Mouse (Mus musculus) neural tube, embryonic 11.5 days (tissue): ENCODE data around the gene Ilf3. TPM values are rescaled to one million over a fixed set of nuclear protein-coding genes. Genes with fewer than 3 reads are reported as not detected.

Experiments
- polyA plus RNA-seq: library from polyadenylated mRNA; unstranded; fragments of >200 nt; fragmentation: Nextera tagmentation; extraction: Ambion mirVana; gene quantifications from 2 replicates; pipeline ENCODE4 v1.2.1, GENCODE M21; 2014

The Ilf3 gene
- polyA plus RNA-seq, 1 experiment from 2014 or later = 288 TPM

Other genes with a start within 250 kb of the Ilf3 start
- gene Tyk2, start 236.6 kb upstream of the Ilf3 start, polyA plus RNA-seq = 8.6 and 9.2 TPM in 2 replicates
- gene Cdc37, start 217.9 kb upstream of the Ilf3 start, polyA plus RNA-seq = 319 and 341 TPM in 2 replicates
- 5.4 and 7.5 TPM in 2 replicates for gene Pde4a, start 202.2 kb upstream of the Ilf3 start, polyA plus RNA-seq
- gene Keap1, start 128.5 kb upstream of the Ilf3 start, polyA plus RNA-seq = 32.3 and 34.1 TPM in 2 replicates
- 0.73 and 1.7 TPM in 2 replicates for gene S1pr5, start 119.4 kb upstream of the Ilf3 start, polyA plus RNA-seq
- 47.2 and 55.1 TPM in 2 replicates for gene Atg4d, start 102.6 kb upstream of the Ilf3 start, polyA plus RNA-seq
- gene Kri1, start 79.9 kb upstream of the Ilf3 start, polyA plus RNA-seq = 15.0 and 15.5 TPM in 2 replicates
- 79.4 and 87.1 TPM in 2 replicates for gene Cdkn2d, start 76.5 kb upstream of the Ilf3 start, polyA plus RNA-seq
- 2.0 and 2.7 TPM in 2 replicates for gene Ap1m2, start 55.5 kb upstream of the Ilf3 start, polyA plus RNA-seq
- gene Slc44a2, start 47.2 kb upstream of the Ilf3 start, polyA plus RNA-seq = 79.1 and 81.5 TPM in 2 replicates
- gene Qtrt1, start 44.0 kb downstream of the Ilf3 start, polyA plus RNA-seq = 47.8 and 51.8 TPM in 2 replicates
- gene Dnm2, start 57.0 kb downstream of the Ilf3 start, polyA plus RNA-seq = 66.3 and 69.7 TPM in 2 replicates
- 69.8 and 77.0 TPM in 2 replicates for gene Tmed1, start 142.4 kb downstream of the Ilf3 start, polyA plus RNA-seq
- 1.8 and 2.7 TPM in 2 replicates for gene AB124611, start 158.3 kb downstream of the Ilf3 start, polyA plus RNA-seq
- 81.4 and 84.6 TPM in 2 replicates for gene Carm1, start 179.0 kb downstream of the Ilf3 start, polyA plus RNA-seq
- gene Timm29, start 224.9 kb downstream of the Ilf3 start, polyA plus RNA-seq = 59.8 and 63.8 TPM in 2 replicates
- 13.8 and 17.5 TPM in 2 replicates for gene Yipf2, start 225.0 kb downstream of the Ilf3 start, polyA plus RNA-seq
- 172 and 175 TPM in 2 replicates for gene Smarca4, start 248.3 kb downstream of the Ilf3 start, polyA plus RNA-seq